16 mouse cellular contexts compared by ENCODE assay signal in genomic region chr9:17865528-17865927, GRCm38 (mm10).
"Had no signal": no experiment of that assay in that cellular context is flagged by ENCODE, and none has a peak within 500 bp of the region (broad histone marks: within the 10 kb centered on the region; RNA-seq: fewer than 3 reads in every experiment).

No protein-coding gene starts in this region.

- H3K9me3 ChIP-seq: neural tube, embryonic 13.5 days; neural tube, embryonic 15.5 days; stomach, embryonic 15.5 days had no signal

- H3K4me1 ChIP-seq: neural tube, embryonic 13.5 days; neural tube, embryonic 15.5 days; stomach, embryonic 15.5 days had no signal

- H3K27ac ChIP-seq: neural tube, embryonic 13.5 days; neural tube, embryonic 15.5 days; stomach, embryonic 15.5 days; stomach, postnatal 0 days had no signal

- H3K4me2 ChIP-seq: neural tube, embryonic 13.5 days; neural tube, embryonic 15.5 days; stomach, embryonic 15.5 days had no signal

- H3K27me3 ChIP-seq: neural tube, embryonic 13.5 days; neural tube, embryonic 15.5 days; stomach, embryonic 15.5 days had no signal

- H3K4me3 ChIP-seq: neural tube, embryonic 13.5 days; neural tube, embryonic 15.5 days; stomach, embryonic 15.5 days had no signal

- DNase-seq: retina, postnatal 1 day; right cerebral cortex, adult 18-20 months; right cerebral cortex, postnatal 14 days; right cerebral cortex, postnatal 25 days; right cerebral cortex, postnatal 4 days; spleen, adult 18-20 months; thymus, adult 18-20 months; thymus, adult 2 months; thymus, postnatal 14 days; thymus, postnatal 25 days; thymus, postnatal 36 days; thymus, postnatal 4 days had no signal

- H3K9ac ChIP-seq: neural tube, embryonic 13.5 days; neural tube, embryonic 15.5 days; stomach, embryonic 15.5 days had no signal

- H3K36me3 ChIP-seq: neural tube, embryonic 13.5 days; neural tube, embryonic 15.5 days; stomach, embryonic 15.5 days had no signal
